Mouse (Mus musculus) thymus, postnatal 0 days (tissue): ENCODE data around the gene Tbc1d14. TPM values are rescaled to one million over a fixed set of nuclear protein-coding genes. Genes with fewer than 3 reads are reported as not detected.

Experiments
- DNase-seq: peaks from one replicate; pipeline ENCODE4 v3.0.0-alpha.2; 2015; ENCODE audit warnings: low spot score
- polyA plus RNA-seq: library from polyadenylated mRNA; unstranded; fragments of >200 nt; fragmentation: Nextera tagmentation; extraction: Ambion mirVana; gene quantifications from 2 replicates; pipeline ENCODE4 v1.2.1, GENCODE M21; 2015

The Tbc1d14 gene
- polyA plus RNA-seq, 1 experiment from 2014 or later = 22.6 TPM

GRCm38 (mm10) chr5:36578982-36579381, 14.1 kb downstream of the Tbc1d14 start:
- DNase-seq = no peak

GRCm38 (mm10) chr5:36576457-36576856, 16.6 kb downstream of the Tbc1d14 start:
- no peak for DNase-seq

GRCm38 (mm10) chr5:36575745-36576144, 17.3 kb downstream of the Tbc1d14 start:
- no peak for DNase-seq

- DNase-seq = no peak
Measured at GRCm38 (mm10) chr5:36575227-36575626, 17.8 kb downstream of the Tbc1d14 start.

- peak; percentile 52 for DNase-seq
Measured at GRCm38 (mm10) chr5:36574147-36574870, 18.8 kb downstream of the Tbc1d14 start.

GRCm38 (mm10) chr5:36573354-36573753, 19.7 kb downstream of the Tbc1d14 start:
- DNase-seq = no peak

- no peak for DNase-seq
Measured at GRCm38 (mm10) chr5:36571371-36571770, 21.7 kb downstream of the Tbc1d14 start.

GRCm38 (mm10) chr5:36570546-36571245, 22.4 kb downstream of the Tbc1d14 start:
- peak; percentile 39 for DNase-seq

DNA sequence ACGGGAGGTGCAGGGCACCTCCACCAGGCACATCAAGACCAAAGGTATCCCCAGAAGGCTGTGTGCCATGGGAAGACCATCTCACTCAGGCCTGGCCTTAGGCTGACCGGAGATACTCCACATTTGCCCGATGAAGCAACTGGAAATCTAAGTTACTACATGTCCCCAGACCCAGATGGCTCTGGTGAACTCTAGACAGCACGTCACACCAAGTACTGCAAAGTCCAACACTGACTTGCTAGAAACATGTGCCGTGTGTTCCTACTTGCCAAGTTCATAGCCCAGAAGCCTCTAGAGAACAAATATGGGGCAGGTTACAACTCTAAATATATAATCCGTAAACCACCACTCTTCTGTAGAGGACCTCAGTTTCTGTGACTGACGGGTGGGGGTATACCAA, 23.0 kb downstream of the Tbc1d14 start:
- no peak for DNase-seq

DNA sequence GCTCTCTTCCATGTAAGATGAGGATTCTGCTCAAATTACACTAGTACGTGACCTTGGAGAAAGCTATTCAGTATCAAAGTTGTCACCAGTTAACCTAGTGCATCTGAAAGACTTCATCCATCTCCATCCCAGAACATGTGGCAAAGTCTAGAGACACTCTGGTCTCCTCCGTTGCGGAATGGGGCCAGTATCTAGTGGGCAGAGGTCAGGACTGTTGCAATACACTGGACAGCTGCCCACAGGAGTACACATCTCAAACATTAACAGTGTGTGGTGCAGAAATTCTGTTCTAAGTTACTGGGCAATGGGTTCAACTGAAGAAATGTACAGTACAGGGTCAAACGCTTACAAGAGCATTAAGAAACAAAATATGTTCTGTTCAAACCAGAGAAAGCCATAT, 25.0 kb downstream of the Tbc1d14 start:
- no peak for DNase-seq

DNA sequence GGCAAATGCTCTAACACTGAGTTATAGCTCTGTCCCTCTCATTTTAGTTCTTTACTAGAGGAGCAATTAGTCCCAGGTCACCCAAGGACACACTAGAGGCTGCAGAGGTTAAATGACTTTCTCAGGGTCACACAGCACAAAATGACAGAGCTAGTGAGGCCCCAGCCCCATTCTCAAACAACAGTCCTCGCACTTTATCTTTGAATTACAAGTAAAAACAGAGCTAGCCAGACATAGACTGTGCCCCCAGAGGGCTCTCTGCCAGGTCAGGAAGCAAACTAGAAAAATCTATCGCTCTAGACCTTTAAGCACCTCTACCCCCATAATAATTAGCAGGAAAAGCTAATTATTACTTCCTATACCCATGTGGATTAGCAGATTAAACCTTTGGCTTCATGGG, 25.4 kb downstream of the Tbc1d14 start:
- DNase-seq = no peak

GRCm38 (mm10) chr5:36564530-36564929, 28.5 kb downstream of the Tbc1d14 start:
- no peak for DNase-seq

- DNase-seq = no peak
Measured at GRCm38 (mm10) chr5:36563741-36564140, 29.3 kb downstream of the Tbc1d14 start.

GRCm38 (mm10) chr5:36562791-36563445, 30.2 kb downstream of the Tbc1d14 start:
- DNase-seq = peak; percentile 60

- DNase-seq = no peak
Measured at GRCm38 (mm10) chr5:36561509-36561908, 31.6 kb downstream of the Tbc1d14 start.

DNA sequence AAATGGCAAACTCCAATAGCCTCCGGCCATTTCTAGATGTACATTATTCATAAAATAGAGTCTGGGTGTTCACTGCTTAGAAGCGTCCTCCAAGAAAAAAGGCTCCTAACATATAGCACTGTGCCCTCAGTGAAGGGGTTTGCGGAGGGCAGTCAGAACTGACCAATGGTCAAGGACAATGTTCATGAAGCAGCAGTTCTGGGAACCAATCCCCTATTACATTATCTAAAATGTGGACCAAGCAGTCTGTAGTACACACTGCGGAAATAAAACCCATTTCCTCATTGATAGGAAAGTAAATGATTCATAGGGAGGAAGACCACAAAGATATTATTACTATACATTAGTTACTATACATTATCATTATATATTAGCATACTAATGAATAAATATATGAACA, 32.6 kb downstream of the Tbc1d14 start:
- no peak for DNase-seq

DNA sequence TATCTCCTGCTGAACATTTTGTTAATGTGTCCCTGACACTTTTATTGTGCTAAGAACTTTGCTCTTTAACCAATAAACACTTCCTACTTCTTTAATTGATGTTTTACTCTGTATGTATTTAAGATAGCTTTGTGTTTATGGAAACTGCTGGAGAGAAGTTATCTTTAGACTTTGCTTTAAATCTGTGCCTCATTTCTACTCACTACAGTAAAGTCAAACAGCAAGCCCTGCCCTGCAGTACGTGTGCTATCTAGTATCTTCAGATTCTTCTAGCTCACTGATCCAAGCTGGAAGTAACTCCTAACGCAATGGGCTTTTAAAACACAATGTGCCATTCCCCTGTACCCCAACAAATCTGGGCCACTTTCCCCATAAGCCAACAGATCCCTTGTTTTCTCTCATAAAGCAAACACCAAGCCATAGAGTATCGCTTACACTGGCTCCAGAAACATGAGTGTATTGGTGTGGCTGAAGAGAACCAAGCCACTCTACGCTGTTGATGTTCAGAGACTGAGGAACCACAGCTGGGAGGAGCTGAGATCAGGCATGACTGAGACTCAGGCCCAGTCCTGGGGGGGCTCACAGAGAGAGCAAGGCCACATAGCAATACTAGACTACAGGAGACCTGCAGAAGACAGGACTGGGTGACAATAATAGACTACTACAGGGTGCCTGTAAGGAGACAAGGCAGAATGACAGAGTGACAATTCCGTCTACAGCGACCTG, 33.4 kb downstream of the Tbc1d14 start:
- no peak for DNase-seq

GRCm38 (mm10) chr5:36559106-36559505, 34.0 kb downstream of the Tbc1d14 start:
- DNase-seq = no peak

DNA sequence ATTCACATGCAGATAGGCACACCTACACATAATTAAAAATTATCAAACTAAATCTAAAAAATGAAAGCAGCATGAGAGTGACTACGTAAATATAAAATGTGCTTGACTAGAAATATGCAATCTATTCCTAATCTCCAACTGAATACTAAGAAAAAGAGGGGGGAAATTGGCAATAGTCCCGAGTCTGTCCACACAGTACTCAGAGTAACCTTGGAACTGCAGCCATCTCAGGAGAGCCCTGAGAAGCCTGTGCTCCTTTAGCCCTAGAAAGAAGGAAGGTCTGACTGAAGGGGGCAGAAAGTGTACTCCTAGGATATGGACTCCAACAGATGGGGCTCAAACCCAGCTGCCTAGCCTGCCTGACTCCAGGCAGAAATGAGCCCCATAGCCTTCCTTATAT, 34.5 kb downstream of the Tbc1d14 start:
- DNase-seq = no peak

GRCm38 (mm10) chr5:36557584-36558308, 35.3 kb downstream of the Tbc1d14 start:
- DNase-seq = peak; percentile 78

DNA sequence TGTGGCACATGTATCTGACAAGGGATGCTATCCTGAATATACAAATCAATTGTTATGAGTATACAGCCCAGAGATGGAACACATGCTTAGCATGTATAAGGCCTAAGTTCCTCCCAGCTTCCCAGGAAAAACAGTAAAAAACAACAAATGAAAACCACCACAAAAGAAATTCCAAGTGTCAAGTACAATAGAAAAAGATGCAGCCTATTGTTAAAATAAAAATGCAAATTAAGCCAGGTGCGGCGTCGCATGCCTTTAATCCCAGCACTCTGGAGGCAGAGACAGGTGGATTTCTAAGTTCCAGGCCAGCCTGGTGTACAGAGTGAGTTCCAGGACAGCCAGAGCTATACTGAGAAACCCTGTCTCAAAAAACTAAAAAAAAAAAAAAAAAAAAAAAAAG, 36.2 kb downstream of the Tbc1d14 start:
- no peak for DNase-seq
